Mouse (Mus musculus) CH12.LX (cell line): Measurements from ENCODE around the gene Aurkb. TPM values are rescaled to one million over a fixed set of nuclear protein-coding genes. Genes with fewer than 3 reads are reported as not detected.
A peak's percentile ranks its signal among the peaks of the same experiment; 100 is the strongest.

ENCODE experiments used
- DNase-seq: peaks from one replicate; pipeline ENCODE4 v3.0.0-alpha.2; 2013; ENCODE audit errors: extremely low read depth
- H3K27ac ChIP-seq: 2 replicates; pipeline ENCODE4 v1.5.1; 2012; ENCODE audit warnings: low read depth, mild to moderate bottlenecking, control low read depth, moderate library complexity; ENCODE audit not compliant: insufficient read depth
- H3K27me3 ChIP-seq: replicated peaks from 2 replicates; pipeline ENCODE3; 2012; ENCODE audit warnings: inconsistent platforms
- H3K36me3 ChIP-seq, 2 experiments: replicated peaks in 1 of 2; 2 replicates each; pipeline versions ENCODE3 to v1.6.1; 2012; ENCODE audit warnings: inconsistent platforms in 1 of 2, low read length in 1 of 2, mild to moderate bottlenecking in 1 of 2, mixed read lengths in 1 of 2, moderate library complexity in 1 of 2; ENCODE audit not compliant: control insufficient read depth in 1 of 2, insufficient read depth in 1 of 2
- H3K4me1 ChIP-seq, 2 experiments: 2 replicates each; pipeline ENCODE4 v1.6.1; 2012; ENCODE audit warnings: inconsistent platforms in 1 of 2, moderate library complexity in 1 of 2; ENCODE audit not compliant: insufficient read depth in 2 of 2, control insufficient read depth in 1 of 2
- H3K4me2 ChIP-seq: 2 replicates; pipeline ENCODE4 v1.6.1; 2012; ENCODE audit warnings: low read depth, mild to moderate bottlenecking, control low read depth; ENCODE audit not compliant: poor library complexity, insufficient read depth, severe bottlenecking
- H3K4me3 ChIP-seq, 3 experiments: fragments of 150-350 bp in 1 of 3; sonication (generic) in 1 of 3; replicated peaks in 1 of 3; 2 replicates each; pipeline versions ENCODE3 to v1.5.1; 2011 to 2012; ENCODE audit warnings: low read depth in 2 of 3, low read length in 2 of 3, mild to moderate bottlenecking in 2 of 3, moderate library complexity in 2 of 3, control low read depth in 1 of 3, improper control_type of control experiment in 1 of 3, inconsistent platforms in 1 of 3, mixed read lengths in 1 of 3; ENCODE audit not compliant: poor library complexity in 1 of 3
- H3K79me2 ChIP-seq: replicated peaks from 2 replicates; pipeline ENCODE4 v1.6.1; 2012; ENCODE audit warnings: mild to moderate bottlenecking, moderate library complexity; ENCODE audit not compliant: control insufficient read depth, poor library complexity, insufficient read depth, severe bottlenecking; ENCODE audit errors: extremely low read depth
- H3K9ac ChIP-seq: 2 replicates; pipeline ENCODE4 v1.6.1; 2012; ENCODE audit warnings: low read depth, mild to moderate bottlenecking, control low read depth, moderate library complexity; ENCODE audit not compliant: insufficient read depth
- H3K9me3 ChIP-seq: replicated peaks from 2 replicates; pipeline ENCODE3; 2012; ENCODE audit warnings: low read length, inconsistent platforms, mixed read lengths
- BHLHE40 ChIP-seq: IDR thresholded peaks from 2 replicates; pipeline ENCODE4 v1.6.1; 2011; ENCODE audit warnings: mild to moderate bottlenecking, low read depth, low read length, improper control_type of control experiment
- CHD2 ChIP-seq: IDR thresholded peaks from 2 replicates; pipeline ENCODE4 v1.6.1; 2011; ENCODE audit warnings: low read length, improper control_type of control experiment
- CTCF ChIP-seq, 2 experiments: IDR thresholded peaks in 1 of 2; conservative IDR thresholded peaks in 1 of 2; 2 replicates each; pipeline ENCODE4 v1.5.1; 2011 to 2012; ENCODE audit warnings: low read depth in 2 of 2, low read length in 2 of 2, improper control_type of control experiment in 1 of 2, inconsistent platforms in 1 of 2, mild to moderate bottlenecking in 1 of 2, moderate library complexity in 1 of 2
- ETS1 ChIP-seq: conservative IDR thresholded peaks from 2 replicates; pipeline ENCODE4 v1.6.1; 2012; ENCODE audit warnings: low read depth, mild to moderate bottlenecking, inconsistent platforms, low read length, improper control_type of control experiment, moderate library complexity
- GABPA ChIP-seq: IDR thresholded peaks from 2 replicates; pipeline ENCODE4 v1.6.1; 2012; ENCODE audit warnings: low read depth, low read length, improper control_type of control experiment, inconsistent platforms; ENCODE audit not compliant: insufficient replicate concordance
- IRF4 ChIP-seq: IDR thresholded peaks from 2 replicates; pipeline ENCODE4 v1.6.1; 2014; ENCODE audit warnings: low read depth, mild to moderate bottlenecking, inconsistent platforms, low read length, improper control_type of control experiment
- JUND ChIP-seq: conservative IDR thresholded peaks from 2 replicates; pipeline ENCODE4 v1.6.1; 2011; ENCODE audit warnings: low read depth, low read length, improper control_type of control experiment
- KAT2A ChIP-seq: IDR thresholded peaks from 2 replicates; pipeline ENCODE4 v1.6.1; 2012; ENCODE audit warnings: low read length, improper control_type of control experiment, inconsistent platforms; ENCODE audit not compliant: insufficient replicate concordance
- MAFK ChIP-seq: IDR thresholded peaks from 2 replicates; pipeline ENCODE4 v1.6.1; 2011; ENCODE audit warnings: low read length, improper control_type of control experiment; ENCODE audit not compliant: insufficient replicate concordance
- MAX ChIP-seq: IDR thresholded peaks from 2 replicates; pipeline ENCODE4 v1.6.1; 2011; ENCODE audit warnings: low read length, improper control_type of control experiment
- MAZ ChIP-seq: IDR thresholded peaks from 2 replicates; pipeline ENCODE4 v1.6.1; 2012; ENCODE audit warnings: low read depth, mild to moderate bottlenecking, inconsistent platforms, low read length, improper control_type of control experiment, moderate library complexity
- MEF2A ChIP-seq: IDR thresholded peaks from 2 replicates; pipeline ENCODE4 v1.6.1; 2014; ENCODE audit warnings: low read depth, mild to moderate bottlenecking, inconsistent platforms, low read length, improper control_type of control experiment, borderline replicate concordance
- MXI1 ChIP-seq: IDR thresholded peaks from 2 replicates; pipeline ENCODE4 v1.6.1; 2011; ENCODE audit warnings: mild to moderate bottlenecking, low read depth, low read length, improper control_type of control experiment
- MYC ChIP-seq: IDR thresholded peaks from 2 replicates; pipeline ENCODE4 v1.6.1; 2011; ENCODE audit warnings: low read depth, mild to moderate bottlenecking, improper control_type of control experiment, low read length
- PAX5 ChIP-seq: IDR thresholded peaks from 2 replicates; pipeline ENCODE4 v1.6.1; 2012; ENCODE audit warnings: low read length, inconsistent platforms, mixed read lengths
- POLR2A ChIP-seq: IDR thresholded peaks from 2 replicates; pipeline ENCODE4 v1.6.1; 2011; ENCODE audit warnings: low read depth, mild to moderate bottlenecking, improper control_type of control experiment, low read length
- POLR2AphosphoS2 ChIP-seq: IDR thresholded peaks from 2 replicates; pipeline ENCODE4 v1.6.1; 2011; ENCODE audit warnings: low read depth, low read length, improper control_type of control experiment
- RAD21 ChIP-seq: IDR thresholded peaks from 2 replicates; pipeline ENCODE4 v1.6.1; 2011; ENCODE audit warnings: low read depth, mild to moderate bottlenecking, low read length, improper control_type of control experiment, moderate library complexity
- RCOR1 ChIP-seq: conservative IDR thresholded peaks from 2 replicates; pipeline ENCODE4 v1.6.1; 2012; ENCODE audit warnings: low read depth, mild to moderate bottlenecking, inconsistent platforms, low read length, improper control_type of control experiment
- SMC3 ChIP-seq: IDR thresholded peaks from 2 replicates; pipeline ENCODE4 v1.6.1; 2011; ENCODE audit warnings: low read depth, low read length, improper control_type of control experiment
- UBTF ChIP-seq: IDR thresholded peaks from 2 replicates; pipeline ENCODE4 v1.6.1; 2012; ENCODE audit warnings: low read depth, mild to moderate bottlenecking, inconsistent platforms, low read length, improper control_type of control experiment, moderate library complexity
- USF2 ChIP-seq: conservative IDR thresholded peaks from 2 replicates; pipeline ENCODE4 v1.6.1; 2011; ENCODE audit warnings: low read depth, low read length, improper control_type of control experiment
- ZMIZ1 ChIP-seq: IDR thresholded peaks from 2 replicates; pipeline ENCODE4 v1.6.1; 2012; ENCODE audit warnings: low read depth, mild to moderate bottlenecking, inconsistent platforms, low read length, improper control_type of control experiment
- dilution Hi-C: fragments of 300-500 bp; cut with MboI; formaldehyde crosslinking; loops from 2 replicates; pipeline ENCODE4 v1.14.3; 2020; ENCODE audit warnings: low sequenced_read_pairs; ENCODE audit not compliant: extremely low pct_unique_long_range_greater_than_20kb, extremely low pct_ligation_motif_present
- in situ Hi-C: fragments of 300-500 bp; cut with MboI; formaldehyde crosslinking; loops from 3 replicates; pipeline ENCODE4 v1.14.3; 2019; ENCODE audit warnings: low sequenced_read_pairs, low pct_ligation_motif_present, low pct_unique_long_range_greater_than_20kb, mixed read lengths
- polyA plus RNA-seq: library from polyadenylated mRNA; unstranded; fragments of >175 nt; gene quantifications from 2 replicates; pipeline ENCODE4 v1.2.1, GENCODE M21; 2012; ENCODE audit warnings: low read depth; ENCODE audit not compliant: insufficient read length
- total RNA-seq, 2 experiments: library from RNA; depleted of rRNA; stranded (reverse); fragments of 300-350 nt in 1 of 2; fragments of >200 nt in 1 of 2; gene quantifications; 2 replicates each; pipeline ENCODE4 v1.2.3; 2012 to 2014

Gene Aurkb
- total and polyA plus RNA-seq, 3 experiments, result 170 to 200 (median 190) TPM

DNA sequence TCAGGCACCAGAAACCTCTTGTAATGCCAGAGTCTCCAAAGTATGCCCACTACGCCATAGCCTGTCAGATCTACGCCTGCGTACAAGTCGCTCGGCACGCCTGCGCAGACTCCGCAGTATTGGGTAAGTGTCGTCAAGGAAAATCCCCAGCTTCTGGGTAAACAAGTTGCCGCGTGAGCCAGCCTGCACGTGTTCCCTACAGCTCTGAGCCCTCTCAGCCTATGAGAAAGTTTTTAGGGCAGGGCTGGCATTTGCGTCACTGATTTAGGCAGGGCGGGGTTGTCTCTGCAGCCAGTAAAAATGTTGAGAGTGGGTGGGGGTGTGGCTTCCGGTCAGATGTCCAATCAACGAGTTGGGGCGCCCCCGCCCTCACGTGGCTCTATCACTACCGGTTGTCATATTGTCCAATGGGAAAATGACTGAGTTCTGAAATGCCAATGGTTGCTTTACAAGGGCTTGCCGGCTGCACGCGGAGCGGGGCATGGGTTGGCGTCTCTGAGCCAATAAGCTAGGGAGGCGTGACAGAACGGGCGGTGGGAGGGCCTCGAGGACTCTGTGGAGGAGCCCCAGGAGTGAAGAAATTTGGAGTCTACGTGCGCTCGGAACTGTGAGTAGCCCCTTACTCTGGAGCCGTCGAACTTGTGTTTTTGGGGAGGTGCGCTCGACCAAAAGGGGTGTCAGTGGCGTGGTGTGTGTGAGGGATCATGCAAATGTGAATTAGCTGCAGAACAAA is 49.4 kb downstream of the Aurkb start, which contains the start of gene Per1 (continued):
- TF ChIP-seq MAFK (no peak), SMC3 (no peak), RCOR1 (no peak), CTCF (conservative IDR thresholded peaks at IDR 0.05 in 1 of 2, IDR thresholded peaks at IDR 0.05 in 1 of 2; ENCODE audit: low read depth in 2 of 2, low read length in 2 of 2) (no peak), MAX (peak; percentile 99), MAZ (peak; percentile 93), MYC (peak; percentile 98), ETS1 (peak; percentile 98), POLR2A (peak; percentile 48; the same call in 1 of the 2 replicates), RAD21 (no peak), IRF4 (peak; percentile 71; the same call in 1 of the 2 replicates), PAX5 (no peak), MXI1 (peak; percentile 99), ZMIZ1 (no peak; the same call in 1 of the 2 replicates), USF2 (peak; percentile 85), KAT2A (peak; percentile 71; the same call in 1 of the 2 replicates), JUND (no peak), GABPA (no peak; the same call in 1 of the 2 replicates), BHLHE40 (peak; percentile 99), UBTF (peak; percentile 30; the same call in 1 of the 2 replicates), MEF2A (peak; percentile 35; the same call in 1 of the 2 replicates), CHD2 (peak; percentile 97)
- TF ChIP-seq, all 38 proteins: peak for 22

DNA sequence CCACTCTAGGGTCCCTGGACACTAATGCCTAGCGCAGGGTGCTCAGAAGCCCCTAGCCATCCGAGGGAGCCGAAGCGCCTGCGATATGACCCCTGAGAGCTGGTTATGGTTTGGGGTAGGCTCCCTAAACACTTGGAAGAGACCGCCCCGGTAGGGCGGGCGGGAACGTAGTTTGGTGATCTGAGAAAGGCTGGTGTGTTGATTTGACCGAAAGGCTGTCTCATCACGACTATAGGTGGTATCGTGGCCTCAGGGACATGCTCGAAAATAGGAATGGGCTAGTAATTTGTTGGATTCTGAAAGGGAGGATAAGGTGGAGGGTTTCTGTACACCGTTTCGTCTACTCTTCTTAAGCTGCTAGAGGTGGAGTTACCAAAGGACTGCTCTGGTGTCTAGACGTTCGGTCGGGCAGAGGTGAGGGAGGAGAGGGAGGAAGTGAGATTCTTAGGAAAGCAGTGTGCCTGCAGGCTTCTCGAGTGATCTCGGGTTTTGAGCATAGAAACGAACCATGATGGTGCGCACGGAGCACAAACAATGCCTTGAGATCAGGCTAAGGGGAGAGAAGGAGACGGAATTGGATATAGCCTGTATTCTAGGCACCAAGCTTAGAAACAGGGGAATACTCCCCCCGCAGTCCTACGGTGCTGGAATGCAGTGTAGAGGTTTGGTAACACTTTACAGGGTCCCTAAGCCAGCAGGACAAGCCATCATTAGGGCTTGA is 50.2 kb downstream of the Aurkb start:
- dilution Hi-C loops, result no loop called here

More for the DNA sequence above, 50.2 kb downstream of the Aurkb start:
- H3K36me3 ChIP-seq, result peaks cover 12 to 25% of the 10 kb centered on the region in 2 experiments
- TF ChIP-seq BHLHE40, result peak; percentile 57
- TF ChIP-seq MAX, result peak; percentile 63
- TF ChIP-seq MXI1, result peak; percentile 83
- TF ChIP-seq POLR2AphosphoS2, result no peak
- no peak for TF ChIP-seq SMC3
- TF ChIP-seq, all 38 proteins: peak for 3
- H3K4me2 ChIP-seq, result peak overlapping the region; percentile 93
- no peaks in the 10 kb centered on the region for H3K9me3 ChIP-seq
- H3K27me3 ChIP-seq, result peaks cover 6% of the 10 kb centered on the region
- H3K79me2 ChIP-seq, result peaks cover 19% of the 10 kb centered on the region
- H3K27ac ChIP-seq, result peak overlapping the region; percentile 62
- DNase-seq, result peak; percentile 66
- in situ Hi-C loops, result loop anchor here (25.0 kb wide), 1 partner anchor 917 kb away; the partner anchor contains the start of genes Acadvl, Dlg4 and Dvl2
- peak overlapping the region; percentile 54 for H3K9ac ChIP-seq
- H3K4me1 ChIP-seq, result peaks cover 16 to 67% of the 10 kb centered on the region in 2 experiments
- H3K4me3 ChIP-seq, result peak overlapping the region; percentile 50 to 89 (median 66)
